Mouse (Mus musculus): ENCODE measurements around the gene Kcnma1.

DNA sequence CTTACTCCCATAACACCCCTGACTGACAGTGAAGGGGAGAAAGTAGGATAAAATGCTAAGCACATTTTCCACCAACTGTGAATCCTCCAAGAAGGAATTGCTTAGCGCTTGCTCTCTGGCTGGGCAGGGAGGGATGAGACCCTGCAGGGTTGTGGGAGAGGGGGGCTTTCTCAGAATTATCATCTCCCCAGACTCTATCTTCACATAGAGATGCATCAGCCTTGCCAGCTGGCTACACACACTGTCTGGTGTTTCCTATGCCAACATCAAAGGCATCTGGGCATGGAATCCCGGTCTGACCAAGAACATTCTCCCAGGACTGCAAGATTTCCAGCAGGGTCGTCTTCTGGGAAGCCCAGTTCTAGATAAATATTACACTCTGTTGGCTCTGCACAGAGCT is 91.5 kb downstream of the Kcnma1 start:
- no peak for TF ChIP-seq MAFK (IDR thresholded peaks at IDR 0.05; ENCODE audit: insufficient read depth, low read depth, low read length)
- TF ChIP-seq CHD2 (IDR thresholded peaks at IDR 0.05; ENCODE audit: low read depth, low read length) = no peak
- TF ChIP-seq ZC3H11A (IDR thresholded peaks at IDR 0.05; ENCODE audit: borderline replicate concordance, low read depth, low read length) = no peak
- no peak for TF ChIP-seq HCFC1 (IDR thresholded peaks at IDR 0.05; ENCODE audit: borderline replicate concordance, insufficient read depth, low read length)
- TF ChIP-seq ZNF384 (IDR thresholded peaks at IDR 0.05; ENCODE audit: low read depth, low read length) = no peak

Data from ES-E14 (cell line).